Mouse (Mus musculus) embryo, embryonic 10 days (tissue): ENCODE measurements around the gene Cog7.

Experiments
- DNase-seq: peaks from one replicate; pipeline ENCODE4 v3.0.0-alpha.2; 2015; ENCODE audit warnings: low spot score

Cog7 gene

DNA sequence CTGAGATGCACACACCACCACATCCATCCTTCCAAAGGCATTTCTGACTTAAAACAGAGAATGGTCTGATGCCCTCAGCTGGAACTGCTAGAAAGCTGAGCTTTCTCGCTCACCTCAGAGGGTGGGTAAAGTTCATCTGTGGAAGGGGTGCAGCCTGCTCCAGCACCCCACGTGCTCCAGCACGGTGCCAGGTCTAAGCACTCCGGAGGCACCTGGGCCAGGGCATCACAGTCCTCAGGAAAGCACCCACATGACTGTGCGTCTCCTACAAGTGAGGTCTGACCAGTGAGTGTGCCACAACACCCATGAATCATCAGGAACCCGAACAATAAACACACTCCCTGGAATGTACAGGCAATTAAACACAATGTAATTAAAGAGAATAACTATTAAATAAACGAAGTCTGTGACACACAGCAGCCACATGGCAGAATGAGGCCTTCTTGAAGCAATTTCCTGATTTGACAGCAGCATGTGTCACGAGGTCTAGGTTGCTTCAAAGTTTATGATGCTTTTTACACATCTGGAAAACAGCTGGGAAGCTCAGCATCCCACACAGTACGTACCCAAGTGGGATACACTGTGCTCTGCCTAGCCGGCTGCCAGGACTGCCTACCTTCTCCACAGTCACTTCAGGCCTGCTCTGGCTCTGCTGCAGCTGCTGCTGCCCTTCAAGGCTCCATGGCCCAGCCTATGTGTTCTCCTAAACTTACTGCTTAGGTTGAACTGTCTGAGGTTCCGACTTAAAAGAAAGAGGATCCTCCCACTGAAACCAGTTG is 26.4 kb downstream of the Cog7 start:
- DNase-seq: no peak

- DNase-seq: no peak
These were observed 34.0 kb downstream of the Cog7 start for GRCm38 (mm10) chr7:121947513-121947912.

- DNase-seq: no peak
These were observed 35.3 kb downstream of the Cog7 start for GRCm38 (mm10) chr7:121946196-121946595.

DNA sequence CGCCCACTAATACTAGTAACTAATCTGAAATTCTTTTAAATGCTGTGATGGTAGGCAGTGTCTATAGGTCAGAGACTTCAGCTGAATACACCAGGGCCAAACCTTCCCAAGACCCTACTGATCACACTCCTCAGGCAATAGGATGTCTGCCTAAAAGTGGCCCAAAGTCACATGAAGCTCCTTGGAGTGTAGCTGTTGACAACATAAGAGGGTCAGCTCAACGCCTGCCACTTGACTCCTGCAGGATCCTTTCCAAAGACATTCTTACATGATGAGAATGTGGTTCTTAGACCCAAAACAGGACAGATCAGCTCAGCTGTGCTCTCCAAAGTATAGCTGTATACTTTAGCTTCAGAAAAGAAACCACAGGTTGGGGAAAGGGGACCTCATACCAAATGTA is 39.1 kb downstream of the Cog7 start:
- no peak for DNase-seq

GRCm38 (mm10) chr7:121941640-121942039 is 39.9 kb downstream of the Cog7 start:
- no peak for DNase-seq

DNA sequence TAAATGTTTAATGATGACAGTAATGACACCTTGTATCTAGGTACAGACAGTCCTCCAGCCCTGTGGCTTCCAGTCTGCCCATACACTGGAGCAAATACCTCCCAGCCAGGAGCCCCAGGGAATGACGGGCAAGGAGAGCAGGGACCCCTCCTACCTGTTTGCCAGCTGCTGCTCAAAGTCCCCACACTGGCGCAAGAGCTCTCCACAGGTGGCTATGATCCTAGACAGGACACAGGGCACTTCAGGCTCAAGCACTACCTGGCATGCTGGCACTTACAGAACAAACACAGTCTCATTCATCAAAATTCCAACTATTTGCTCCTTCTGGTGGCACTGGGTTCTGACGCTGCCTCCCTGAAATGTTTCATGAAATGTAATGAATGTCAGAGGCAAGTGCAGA is 40.5 kb downstream of the Cog7 start:
- no peak for DNase-seq

- peak; percentile 32 for DNase-seq
These were observed 41.8 kb downstream of the Cog7 start for GRCm38 (mm10) chr7:121939729-121940128.

DNA sequence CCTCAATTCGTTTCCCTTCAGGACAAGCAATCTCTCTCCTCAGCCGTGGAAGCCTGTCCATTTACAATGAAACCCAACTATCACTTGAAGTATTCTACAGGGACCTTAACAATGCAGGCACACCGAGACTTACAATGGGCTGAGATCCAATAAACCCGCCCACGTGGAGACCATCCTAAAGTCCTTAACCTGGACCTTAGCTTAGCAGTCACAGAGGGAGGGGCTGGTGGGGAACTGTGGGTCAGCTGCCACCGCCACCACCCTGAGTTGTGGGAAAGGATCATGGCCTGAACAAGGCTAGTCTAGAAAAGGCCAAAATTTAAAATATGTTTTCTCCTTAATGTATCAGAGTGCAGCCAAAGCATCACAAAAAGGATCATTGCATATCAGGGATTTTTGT is 42.3 kb downstream of the Cog7 start:
- DNase-seq: no peak

DNA sequence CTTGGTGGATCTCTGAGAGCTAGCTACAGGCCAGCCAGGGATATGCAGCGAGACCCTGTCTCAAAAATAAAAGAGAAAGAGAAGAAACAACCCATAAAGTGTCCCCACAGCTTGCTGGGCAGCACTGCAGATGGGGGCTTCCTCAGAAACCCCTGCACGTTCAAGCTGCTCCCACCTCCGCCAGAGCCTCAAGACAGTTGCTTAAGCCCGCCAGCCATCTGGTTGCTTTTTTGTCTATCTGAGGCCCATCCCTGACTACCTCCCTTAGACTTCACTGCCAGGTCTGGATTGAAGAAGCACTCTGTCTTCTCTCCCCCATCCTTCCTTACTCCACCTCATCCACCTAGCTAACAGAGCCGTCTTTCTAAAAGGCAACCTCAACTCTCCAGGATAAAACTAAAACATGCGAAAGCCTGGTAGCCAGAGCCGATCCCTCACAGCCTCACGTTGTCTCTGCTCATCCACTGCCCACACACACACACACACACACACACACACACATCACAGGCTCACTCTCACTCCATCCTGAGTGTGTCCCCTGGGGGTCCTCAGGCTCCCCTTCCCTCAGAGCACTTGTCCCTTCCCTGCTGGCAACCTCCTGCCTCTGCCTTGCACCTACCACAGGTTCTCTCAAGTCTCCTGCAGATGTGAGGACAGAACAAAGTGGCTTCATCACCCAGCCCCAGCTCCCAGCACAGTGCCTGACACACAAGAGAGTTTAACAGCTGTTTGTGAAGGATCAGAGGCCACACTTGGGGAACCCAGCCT is 43.2 kb downstream of the Cog7 start:
- no peak for DNase-seq

DNA sequence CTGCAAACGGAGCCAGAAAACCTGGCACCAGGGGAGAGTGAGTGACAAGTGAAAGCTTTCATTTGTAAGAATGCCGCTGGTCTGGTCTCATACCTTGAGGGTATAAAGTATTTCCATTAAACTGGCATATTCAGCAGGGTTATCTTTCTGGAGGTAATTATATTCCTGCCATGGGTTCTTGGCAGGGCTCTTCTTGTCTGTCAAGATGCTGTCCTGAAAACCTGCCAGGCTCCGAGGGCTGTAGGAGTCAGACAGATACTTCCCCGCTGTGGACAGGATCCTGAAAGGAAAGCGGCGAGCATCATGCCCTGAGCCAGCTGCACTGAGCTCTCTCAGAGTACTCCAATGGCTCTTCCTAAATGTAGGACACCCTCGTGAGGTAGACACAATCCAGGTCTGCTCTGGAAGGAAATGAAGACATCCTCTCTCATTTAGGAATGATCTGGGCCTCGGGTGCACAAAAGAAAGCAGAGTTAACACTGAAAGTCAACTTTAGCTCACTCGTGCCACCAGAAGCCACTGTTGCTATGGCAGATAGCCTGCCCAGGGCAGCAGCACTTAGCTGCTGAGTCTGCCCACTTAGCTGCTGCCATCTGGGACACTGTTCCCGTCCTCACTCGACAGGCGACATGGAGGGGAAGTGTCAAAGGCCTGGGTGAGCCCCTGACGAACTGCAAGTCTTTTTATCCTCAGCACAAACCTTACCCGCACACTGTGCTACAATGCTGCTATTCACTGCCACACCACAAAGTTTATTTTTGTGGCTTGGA is 44.5 kb downstream of the Cog7 start:
- no peak for DNase-seq

GRCm38 (mm10) chr7:121935906-121936794 is 45.4 kb downstream of the Cog7 start:
- no peak for DNase-seq

DNA sequence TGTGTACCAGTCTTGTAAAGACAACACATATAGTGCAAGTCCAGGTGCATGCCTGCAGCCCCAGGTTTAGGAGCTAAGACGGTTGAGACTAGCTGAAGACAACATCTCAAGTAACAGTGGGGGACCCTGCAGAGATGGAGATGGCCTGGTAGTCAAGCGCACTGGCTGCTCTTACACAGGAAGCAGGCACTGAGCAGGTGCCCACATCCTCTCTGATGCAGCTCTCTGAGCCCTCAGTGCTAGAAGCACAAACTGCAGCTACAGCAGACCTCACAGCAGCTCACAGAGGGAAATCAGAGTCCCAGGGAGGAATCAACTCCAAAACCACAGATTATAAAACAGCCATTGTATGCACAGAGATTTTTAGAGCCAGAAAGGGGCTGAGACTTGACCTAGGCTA is 47.2 kb downstream of the Cog7 start:
- DNase-seq: no peak

- no peak for DNase-seq
These were observed 47.8 kb downstream of the Cog7 start for GRCm38 (mm10) chr7:121933675-121934074.

- DNase-seq: no peak
These were observed 50.3 kb downstream of the Cog7 start for GRCm38 (mm10) chr7:121931246-121931645.

DNA sequence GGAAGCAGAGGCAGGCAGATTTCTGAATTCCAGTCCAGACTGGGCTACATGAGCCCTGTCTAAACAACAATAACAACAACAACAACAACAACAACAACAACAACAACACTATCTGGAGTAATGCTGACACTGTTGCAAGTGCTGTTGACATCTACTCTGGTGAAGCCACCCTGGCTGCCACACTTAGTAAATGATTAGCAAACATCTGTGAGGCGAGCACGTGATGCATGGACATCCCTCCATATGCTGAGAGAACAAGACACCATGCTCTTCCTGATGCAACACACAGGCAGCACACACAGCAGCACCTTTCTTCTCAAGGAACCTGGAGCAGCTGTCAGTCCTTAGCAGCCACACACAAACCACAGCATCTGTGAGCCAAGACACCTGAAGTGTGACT is 53.6 kb downstream of the Cog7 start:
- no peak for DNase-seq

DNA sequence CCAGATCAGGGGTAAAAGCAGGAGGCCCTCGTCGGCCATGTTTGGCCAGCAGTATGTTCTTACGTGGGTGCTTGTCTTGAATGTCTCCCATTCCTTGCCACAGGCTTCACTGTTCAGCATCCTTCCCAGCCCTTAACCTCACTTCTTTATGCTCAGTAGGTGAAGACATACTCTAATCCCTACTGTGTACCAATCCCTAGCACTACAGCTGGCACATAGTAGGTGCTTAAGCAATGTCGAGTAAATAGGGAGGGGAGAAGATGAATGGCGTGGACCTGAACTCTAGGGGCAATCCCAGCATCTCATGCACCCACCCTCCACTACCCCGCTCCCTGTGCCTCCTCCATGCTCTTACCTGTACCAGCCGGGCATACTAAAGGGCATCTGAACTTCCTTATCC is 57.1 kb downstream of the Cog7 start:
- no peak for DNase-seq

DNA sequence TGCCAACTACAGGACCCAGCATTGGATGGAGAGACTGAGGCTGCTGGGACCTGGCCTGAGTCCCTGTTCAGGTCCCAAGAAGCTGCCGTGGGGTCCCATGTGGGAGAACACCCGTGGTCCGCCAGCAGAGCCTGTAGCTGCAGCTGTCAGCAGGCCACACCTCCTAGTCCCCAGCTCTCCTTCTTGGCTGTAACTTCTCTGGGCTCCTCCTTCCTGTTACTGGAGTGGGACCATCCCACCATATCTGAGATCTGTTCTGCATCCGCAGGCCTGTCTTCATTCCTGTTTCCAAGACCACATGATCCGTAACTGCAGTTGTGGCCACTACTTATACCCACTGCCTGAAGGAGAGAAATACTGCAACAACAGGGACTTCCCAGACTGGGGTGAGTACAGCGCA is 67.6 kb downstream of the Cog7 start:
- no peak for DNase-seq

DNA sequence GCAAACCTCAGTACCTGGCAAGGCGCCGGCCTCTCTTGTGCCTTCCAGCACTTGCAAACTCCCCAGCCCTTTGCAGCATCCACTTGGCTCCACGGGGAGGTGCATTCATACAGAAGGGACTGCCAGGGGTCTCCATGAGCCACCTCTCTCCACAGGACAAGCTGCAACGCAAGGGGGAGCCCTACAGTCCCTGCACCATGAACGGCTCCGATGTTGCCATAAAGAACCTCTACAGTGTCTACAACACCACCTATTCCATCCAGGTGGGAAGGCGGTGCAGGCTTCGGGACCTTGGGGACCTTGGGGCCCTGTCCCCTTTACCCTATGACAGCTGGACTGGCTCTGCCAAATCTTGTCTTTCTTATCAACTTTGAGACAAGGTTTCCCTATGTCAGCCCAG is 69.3 kb downstream of the Cog7 start:
- DNase-seq: no peak

DNA sequence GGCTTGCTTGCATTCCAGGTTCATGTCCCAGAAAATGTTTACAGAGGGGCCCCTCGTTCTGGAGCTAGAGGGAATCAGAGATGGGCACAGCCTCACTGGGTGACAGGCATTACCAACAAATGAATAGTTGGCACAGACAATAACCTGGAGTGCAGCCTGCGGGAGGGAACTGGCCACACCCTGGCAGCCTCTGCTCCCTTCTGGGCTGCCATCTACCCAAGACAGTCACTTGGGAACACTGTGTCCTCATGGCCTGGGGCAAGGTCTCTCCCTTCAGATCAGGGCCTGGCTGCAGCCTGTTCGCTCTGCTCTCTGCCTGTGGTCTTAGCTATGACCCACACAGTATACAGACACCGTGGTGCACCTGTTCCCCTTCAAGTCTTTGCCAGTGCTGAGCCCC is 74.6 kb downstream of the Cog7 start:
- no peak for DNase-seq

DNA sequence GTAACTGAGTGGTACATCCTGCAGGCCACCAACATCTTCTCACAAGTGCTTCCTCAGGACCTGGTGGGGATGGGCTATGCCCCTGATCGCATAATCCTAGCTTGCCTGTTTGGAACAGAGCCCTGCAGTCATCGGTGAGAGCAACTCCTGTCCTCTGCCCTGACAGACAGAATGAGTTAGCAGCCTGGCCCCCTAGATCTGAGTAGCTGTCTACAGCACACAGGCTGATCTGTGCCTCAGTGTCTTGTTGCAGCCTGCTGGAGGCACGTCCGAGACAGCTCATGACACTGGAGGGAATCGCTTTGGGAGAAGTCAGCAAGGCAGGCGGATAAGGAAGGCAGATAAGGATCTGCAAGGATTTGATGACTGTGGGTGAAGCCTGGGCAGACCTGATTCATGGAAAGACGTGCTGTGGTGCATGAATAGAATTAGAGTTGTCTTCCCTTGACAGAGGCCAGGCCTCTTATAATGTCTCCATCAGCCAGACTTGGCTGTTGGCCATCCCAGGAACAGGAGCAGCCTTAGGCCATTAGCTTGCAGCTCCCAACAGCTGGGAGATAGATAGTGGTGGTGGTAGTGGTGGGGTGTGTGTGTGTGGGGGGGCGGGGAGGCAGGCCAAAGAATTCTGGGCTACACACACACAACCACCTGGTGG is 78.6 kb downstream of the Cog7 start:
- DNase-seq: no peak

DNA sequence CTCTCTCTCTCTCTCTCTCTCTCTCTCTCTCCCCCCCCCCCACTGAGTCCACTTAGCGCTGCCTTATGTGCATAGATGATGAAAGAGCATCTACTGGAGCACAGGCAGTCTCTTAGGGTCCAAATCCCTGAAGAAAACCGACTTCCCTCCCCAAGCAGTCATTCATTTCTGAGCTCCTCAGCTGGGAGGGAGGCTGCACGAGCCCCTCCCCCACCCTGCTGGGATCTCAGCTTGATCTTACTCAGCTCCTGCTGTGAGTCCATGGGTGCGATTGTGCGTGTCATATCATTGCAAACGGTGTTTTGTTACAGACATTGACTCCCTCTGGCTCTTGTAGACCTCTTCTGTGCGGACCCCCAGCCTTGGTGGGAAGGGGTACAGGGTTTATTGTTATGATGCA is 81.6 kb downstream of the Cog7 start:
- DNase-seq: no peak
